Mouse (Mus musculus): Measurements from ENCODE around the gene Lce1g. TPM values are rescaled to one million over a fixed set of nuclear protein-coding genes. Genes with fewer than 3 reads are reported as not detected.

Lce1g gene
- polyA plus RNA-seq (2014; fragmentation: Illumina TruSeq; extraction: RNeasy Lipid Tissue Mini Kit (QIAGEN cat#74804); ENCODE audit: insufficient read depth, low read depth, low replicate concordance): not detected

DNA sequence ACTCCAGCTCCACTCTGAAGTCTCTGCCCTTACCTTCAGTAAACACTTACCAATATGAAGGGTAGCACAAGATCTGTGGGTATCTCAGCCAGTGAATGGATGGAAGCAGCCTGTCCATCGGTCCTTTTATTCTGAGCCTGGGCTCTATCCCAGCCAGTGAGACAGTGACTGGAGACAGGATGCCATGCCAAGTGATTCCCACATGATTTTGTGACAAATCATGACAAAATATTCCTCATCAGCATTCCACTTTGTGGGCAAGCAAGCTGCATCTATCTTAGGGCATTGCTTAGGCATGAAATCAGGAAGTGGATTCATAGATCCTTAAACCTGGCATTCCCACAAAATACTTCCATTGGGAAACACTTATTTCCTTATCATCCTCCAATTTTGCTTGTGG lies at the start of gene Lce1g:
TSS of gene Lce1g (minus strand) at position 101 of the 400 bp plus-strand sequence.

DNA sequence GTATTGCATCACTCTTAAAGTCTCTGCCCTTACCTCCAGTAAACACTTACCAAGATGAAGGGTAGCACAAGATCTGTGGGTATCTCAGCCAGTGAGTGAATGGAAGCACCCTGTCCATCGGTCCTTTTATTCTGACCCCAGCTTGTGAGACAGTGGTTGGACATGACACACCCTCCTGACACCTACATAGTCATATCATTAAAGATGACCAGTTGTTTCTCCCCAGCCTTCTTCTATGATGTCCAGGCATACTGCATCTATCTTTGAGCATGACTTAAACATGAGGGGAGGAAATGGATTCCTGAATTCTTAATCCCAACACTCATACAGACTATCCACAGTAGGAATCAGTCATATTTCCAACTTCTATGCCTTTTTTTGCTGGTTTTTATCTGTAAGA lies 38.3 kb upstream of the Lce1g start, which contains the start of gene Lce1j:
TSS of gene Lce1j (minus strand) at position 101 of the 400 bp plus-strand sequence.

DNA sequence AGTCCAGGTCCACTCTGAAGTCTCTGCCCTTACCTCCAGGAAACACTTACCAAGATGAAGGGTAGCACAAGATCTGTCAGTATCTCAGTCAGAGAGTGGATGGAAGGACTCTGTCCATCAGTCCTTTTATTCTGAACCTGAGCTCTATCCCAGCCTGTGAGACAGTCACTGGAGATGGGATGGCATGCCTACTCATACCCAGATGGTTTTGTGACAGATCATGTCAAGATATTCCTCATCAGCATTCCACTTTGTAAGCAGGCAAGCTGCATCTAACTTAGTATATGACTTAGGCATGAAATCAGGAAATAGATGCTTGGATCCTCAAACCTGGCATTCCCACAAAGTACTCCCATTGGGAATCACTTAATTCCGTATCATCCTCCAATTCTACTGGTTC lies 26.7 kb upstream of the Lce1g start, which contains the start of gene Lce1i:
TSS of gene Lce1i (minus strand) at position 101 of the 400 bp plus-strand sequence.

DNA sequence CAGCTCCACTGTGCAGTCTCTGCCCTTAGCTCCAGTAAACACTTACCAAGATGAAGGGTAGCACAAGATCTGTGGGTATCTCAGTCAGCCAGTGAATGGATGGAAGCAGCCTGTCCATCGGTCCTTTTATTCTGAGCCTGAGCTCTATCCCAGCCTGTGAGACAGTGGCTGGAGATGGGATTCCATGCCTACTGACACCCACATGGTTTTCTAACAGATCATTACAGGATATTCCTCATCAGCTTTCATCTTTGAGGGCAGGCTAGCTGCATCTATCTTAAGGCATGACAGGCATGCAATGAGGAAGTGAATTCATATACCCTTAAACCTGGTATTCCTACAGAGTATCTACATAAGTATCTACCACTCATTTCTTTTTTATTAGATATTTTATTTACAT lies 12.8 kb upstream of the Lce1g start, which contains the start of gene Lce1h:
TSS of gene Lce1h (minus strand) at position 101 of the 400 bp plus-strand sequence.

DNA sequence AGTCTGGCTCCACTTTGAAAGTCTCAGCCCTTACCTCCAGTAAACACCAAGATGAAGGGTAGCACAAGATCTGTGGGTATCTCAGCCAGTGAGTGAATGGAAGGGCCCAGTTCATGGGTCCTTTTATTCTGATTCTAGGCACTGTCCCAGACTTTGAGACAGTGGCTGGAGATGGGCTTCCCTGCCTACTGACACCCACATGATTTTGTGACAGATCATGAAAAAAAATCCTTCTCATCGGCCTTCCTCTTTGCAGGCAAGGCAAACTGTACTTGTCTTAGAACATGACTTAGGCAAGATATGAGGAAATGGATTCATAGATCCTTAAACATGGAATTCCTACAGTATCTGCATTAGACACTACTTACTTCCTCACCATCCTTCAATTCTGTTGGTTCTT lies 13.1 kb downstream of the Lce1g start, which contains the start of gene Gm38119:
TSS of gene Gm38119 (minus strand) at position 101 of the 400 bp plus-strand sequence.

GRCm38 (mm10) chr3:92720250-92720649 lies 31.9 kb downstream of the Lce1g start, which contains the start of gene Lce1f:
Gene Lce1f, minus strand, starts transcription at chr3:92720350.

DNA sequence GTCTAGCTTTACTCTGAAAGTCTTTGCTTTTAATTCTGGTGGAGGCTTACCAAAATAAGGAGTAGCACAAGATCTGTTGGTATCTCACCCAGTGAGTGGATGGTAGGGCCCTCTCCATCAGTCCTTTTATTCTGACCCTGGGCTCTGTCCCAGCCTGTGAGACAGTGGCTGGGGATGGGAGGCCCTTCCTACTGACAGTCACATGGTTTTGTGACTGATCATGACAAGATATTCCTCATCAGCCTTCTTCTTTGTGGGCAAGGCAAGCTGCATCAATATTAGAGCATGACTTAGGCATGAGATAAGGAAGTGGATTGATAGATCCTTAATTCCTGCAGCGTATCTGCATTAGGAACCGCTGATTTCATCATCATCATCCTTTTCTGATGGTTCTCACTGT lies 43.2 kb downstream of the Lce1g start, which contains the start of gene Lce1e:
TSS of gene Lce1e (minus strand) at position 101 of the 400 bp plus-strand sequence.

Other genes with a start within 250 kb of the Lce1g start
- gene 2310046K23Rik, start 217.8 kb downstream of the Lce1g start, polyA plus RNA-seq (2014; fragmentation: Illumina TruSeq; extraction: RNeasy Lipid Tissue Mini Kit (QIAGEN cat#74804); ENCODE audit: insufficient read depth, low read depth, low replicate concordance): not detected
- 0.97 TPM for gene Ivl, start 178.6 kb downstream of the Lce1g start, polyA plus RNA-seq (2014; fragmentation: Illumina TruSeq; extraction: RNeasy Lipid Tissue Mini Kit (QIAGEN cat#74804); ENCODE audit: insufficient read depth, low read depth, low replicate concordance)
- gene Smcp, start 163.3 kb downstream of the Lce1g start, polyA plus RNA-seq (2014; fragmentation: Illumina TruSeq; extraction: RNeasy Lipid Tissue Mini Kit (QIAGEN cat#74804); ENCODE audit: insufficient read depth, low read depth, low replicate concordance): not detected
- not detected for gene 2210017I01Rik, start 144.8 kb downstream of the Lce1g start, polyA plus RNA-seq (2014; fragmentation: Illumina TruSeq; extraction: RNeasy Lipid Tissue Mini Kit (QIAGEN cat#74804); ENCODE audit: insufficient read depth, low read depth, low replicate concordance)
- not detected for gene Lce6a, start 130.7 kb downstream of the Lce1g start, polyA plus RNA-seq (2014; fragmentation: Illumina TruSeq; extraction: RNeasy Lipid Tissue Mini Kit (QIAGEN cat#74804); ENCODE audit: insufficient read depth, low read depth, low replicate concordance)
- gene Lce1a1, start 104.0 kb downstream of the Lce1g start, polyA plus RNA-seq (2014; fragmentation: Illumina TruSeq; extraction: RNeasy Lipid Tissue Mini Kit (QIAGEN cat#74804); ENCODE audit: insufficient read depth, low read depth, low replicate concordance): not detected
- gene Lce1b, start 95.4 kb downstream of the Lce1g start, polyA plus RNA-seq (2014; fragmentation: Illumina TruSeq; extraction: RNeasy Lipid Tissue Mini Kit (QIAGEN cat#74804); ENCODE audit: insufficient read depth, low read depth, low replicate concordance): not detected
- gene Lce1a2, start 82.0 kb downstream of the Lce1g start, polyA plus RNA-seq (2014; fragmentation: Illumina TruSeq; extraction: RNeasy Lipid Tissue Mini Kit (QIAGEN cat#74804); ENCODE audit: insufficient read depth, low read depth, low replicate concordance): not detected
- gene Lce1c, start 73.1 kb downstream of the Lce1g start, polyA plus RNA-seq (2014; fragmentation: Illumina TruSeq; extraction: RNeasy Lipid Tissue Mini Kit (QIAGEN cat#74804); ENCODE audit: insufficient read depth, low read depth, low replicate concordance): not detected
- not detected for gene Lce1d, start 65.1 kb downstream of the Lce1g start, polyA plus RNA-seq (2014; fragmentation: Illumina TruSeq; extraction: RNeasy Lipid Tissue Mini Kit (QIAGEN cat#74804); ENCODE audit: insufficient read depth, low read depth, low replicate concordance)
- gene Lce1e, start 43.3 kb downstream of the Lce1g start, polyA plus RNA-seq (2014; fragmentation: Illumina TruSeq; extraction: RNeasy Lipid Tissue Mini Kit (QIAGEN cat#74804); ENCODE audit: insufficient read depth, low read depth, low replicate concordance): not detected
- not detected for gene Lce1f, start 32.0 kb downstream of the Lce1g start, polyA plus RNA-seq (2014; fragmentation: Illumina TruSeq; extraction: RNeasy Lipid Tissue Mini Kit (QIAGEN cat#74804); ENCODE audit: insufficient read depth, low read depth, low replicate concordance)
- gene Gm38119, start 13.2 kb downstream of the Lce1g start, polyA plus RNA-seq (2014; fragmentation: Illumina TruSeq; extraction: RNeasy Lipid Tissue Mini Kit (QIAGEN cat#74804); ENCODE audit: insufficient read depth, low read depth, low replicate concordance): not detected
- gene Lce1h, start 12.7 kb upstream of the Lce1g start, polyA plus RNA-seq (2014; fragmentation: Illumina TruSeq; extraction: RNeasy Lipid Tissue Mini Kit (QIAGEN cat#74804); ENCODE audit: insufficient read depth, low read depth, low replicate concordance): not detected
- not detected for gene Lce1i, start 26.6 kb upstream of the Lce1g start, polyA plus RNA-seq (2014; fragmentation: Illumina TruSeq; extraction: RNeasy Lipid Tissue Mini Kit (QIAGEN cat#74804); ENCODE audit: insufficient read depth, low read depth, low replicate concordance)
- not detected for gene Lce1j, start 38.2 kb upstream of the Lce1g start, polyA plus RNA-seq (2014; fragmentation: Illumina TruSeq; extraction: RNeasy Lipid Tissue Mini Kit (QIAGEN cat#74804); ENCODE audit: insufficient read depth, low read depth, low replicate concordance)
- not detected for gene Lce1k, start 55.6 kb upstream of the Lce1g start, polyA plus RNA-seq (2014; fragmentation: Illumina TruSeq; extraction: RNeasy Lipid Tissue Mini Kit (QIAGEN cat#74804); ENCODE audit: insufficient read depth, low read depth, low replicate concordance)
- gene Kprp, start 74.9 kb upstream of the Lce1g start, polyA plus RNA-seq (2014; fragmentation: Illumina TruSeq; extraction: RNeasy Lipid Tissue Mini Kit (QIAGEN cat#74804); ENCODE audit: insufficient read depth, low read depth, low replicate concordance): not detected
- gene Lce1l, start 98.9 kb upstream of the Lce1g start, polyA plus RNA-seq (2014; fragmentation: Illumina TruSeq; extraction: RNeasy Lipid Tissue Mini Kit (QIAGEN cat#74804); ENCODE audit: insufficient read depth, low read depth, low replicate concordance): not detected
- not detected for gene 2310050C09Rik, start 117.9 kb upstream of the Lce1g start, polyA plus RNA-seq (2014; fragmentation: Illumina TruSeq; extraction: RNeasy Lipid Tissue Mini Kit (QIAGEN cat#74804); ENCODE audit: insufficient read depth, low read depth, low replicate concordance)
- not detected for gene Lce3a, start 173.9 kb upstream of the Lce1g start, polyA plus RNA-seq (2014; fragmentation: Illumina TruSeq; extraction: RNeasy Lipid Tissue Mini Kit (QIAGEN cat#74804); ENCODE audit: insufficient read depth, low read depth, low replicate concordance)
- gene Lce3b, start 180.6 kb upstream of the Lce1g start, polyA plus RNA-seq (2014; fragmentation: Illumina TruSeq; extraction: RNeasy Lipid Tissue Mini Kit (QIAGEN cat#74804); ENCODE audit: insufficient read depth, low read depth, low replicate concordance): not detected
- not detected for gene Lce3c, start 192.1 kb upstream of the Lce1g start, polyA plus RNA-seq (2014; fragmentation: Illumina TruSeq; extraction: RNeasy Lipid Tissue Mini Kit (QIAGEN cat#74804); ENCODE audit: insufficient read depth, low read depth, low replicate concordance)
- gene Lce3d, start 205.1 kb upstream of the Lce1g start, polyA plus RNA-seq (2014; fragmentation: Illumina TruSeq; extraction: RNeasy Lipid Tissue Mini Kit (QIAGEN cat#74804); ENCODE audit: insufficient read depth, low read depth, low replicate concordance): not detected
- not detected for gene Lce3e, start 214.7 kb upstream of the Lce1g start, polyA plus RNA-seq (2014; fragmentation: Illumina TruSeq; extraction: RNeasy Lipid Tissue Mini Kit (QIAGEN cat#74804); ENCODE audit: insufficient read depth, low read depth, low replicate concordance)
- not detected for gene Lce3f, start 239.9 kb upstream of the Lce1g start, polyA plus RNA-seq (2014; fragmentation: Illumina TruSeq; extraction: RNeasy Lipid Tissue Mini Kit (QIAGEN cat#74804); ENCODE audit: insufficient read depth, low read depth, low replicate concordance)